Comparison of ENCODE assay signal across 14 mouse cellular contexts in genomic region chr8:119352977-119353658, GRCm38 (mm10). TPM values are rescaled to one million over a fixed set of nuclear protein-coding genes. Genes with fewer than 3 reads are reported as not detected.
DNase-seq lines count a peak whose midpoint lies in the region; ATAC-seq and TF ChIP-seq lines count a peak whose summit lies in the region.
"Had no signal": no experiment of that assay in that cellular context is flagged by ENCODE, and none has a peak within 500 bp of the region (broad histone marks: within the 10 kb centered on the region; RNA-seq: fewer than 3 reads in every experiment).

No protein-coding gene starts in this region.

- no peak for ATAC-seq in lung, embryonic 14.5 days (ENCODE audit: insufficient read depth)
- ATAC-seq in lung, postnatal 0 days = no peak
- ATAC-seq in activated CD4-positive, CD25-positive, alpha-beta regulatory T cell, adult 4 months = peak; percentile 46
- peak; percentile 54 for ATAC-seq in inflammation-experienced regulatory T-cells, adult 6 months

- H3K4me2 ChIP-seq in lung, embryonic 14.5 days = no peak overlapping the region
- no peak overlapping the region for H3K4me2 ChIP-seq in lung, postnatal 0 days (replicated peaks; ENCODE audit: low read depth, low read length)
- H3K4me2 ChIP-seq: hindbrain, embryonic 14.5 days had no signal

- H3K4me1 ChIP-seq in lung, embryonic 14.5 days (ENCODE audit: insufficient read depth) = no peaks in the 10 kb centered on the region
- H3K4me1 ChIP-seq in lung, postnatal 0 days (ENCODE audit: insufficient read depth, low read depth, low read length) = no peaks in the 10 kb centered on the region

- no peaks in the 10 kb centered on the region for H3K9me3 ChIP-seq in lung, embryonic 14.5 days (ENCODE audit: low read depth, low read length)
- no peaks in the 10 kb centered on the region for H3K9me3 ChIP-seq in lung, postnatal 0 days (ENCODE audit: low read length)
- H3K9me3 ChIP-seq: embryonic facial prominence, embryonic 10.5 days had no signal

- H3K36me3 ChIP-seq in lung, embryonic 14.5 days (ENCODE audit: insufficient read depth) = peaks cover 25% of the 10 kb centered on the region
- H3K36me3 ChIP-seq in lung, postnatal 0 days (ENCODE audit: insufficient read depth, low read length) = peaks cover 16% of the 10 kb centered on the region; the same call in 1 of the 2 replicates
- no peaks in the 10 kb centered on the region; the same call in 1 of the 2 replicates for H3K36me3 ChIP-seq in splenic B cell, adult 2 months (ENCODE audit: control insufficient read depth, insufficient read depth, low read length, poor library complexity, severe bottlenecking)

- H3K9ac ChIP-seq in lung, embryonic 14.5 days = no peak overlapping the region
- H3K9ac ChIP-seq in lung, postnatal 0 days (replicated peaks; ENCODE audit: low read depth) = no peak overlapping the region
- H3K9ac ChIP-seq: hindbrain, embryonic 14.5 days had no signal

- H3K27ac ChIP-seq in lung, embryonic 14.5 days (ENCODE audit: low read depth) = no peak overlapping the region
- no peak overlapping the region for H3K27ac ChIP-seq in lung, postnatal 0 days (ENCODE audit: low read length)
- H3K27ac ChIP-seq: embryonic facial prominence, embryonic 10.5 days; hindbrain, embryonic 14.5 days; macrophage had no signal

- peak; percentile 4 for DNase-seq in lung, embryonic 14.5 days
- no peak for DNase-seq in lung, postnatal 0 days (ENCODE audit: low spot score)
- DNase-seq in splenic B cell, adult 2 months (ENCODE audit: low read depth, low spot score) = peak; percentile 28
- DNase-seq in layer of hippocampus, adult 9-10 months (ENCODE audit: low spot score) = no peak
- no peak for DNase-seq in layer of hippocampus, postnatal 14 days (ENCODE audit: low spot score in 2 of 2)
- DNase-seq: kidney, adult 9 months; layer of hippocampus, adult 9-11 months; thymus, postnatal 36 days had no signal

- 75% methylated on average over 10 of the region's 10 CpGs for WGBS in lung, embryonic 14.5 days
- 55% methylated on average over 10 of the region's 10 CpGs for WGBS in lung, postnatal 0 days

- no peak overlapping the region for H3K4me3 ChIP-seq in lung, embryonic 14.5 days (ENCODE audit: low read depth, low read length)
- H3K4me3 ChIP-seq in lung, postnatal 0 days (ENCODE audit: low read depth, low read length) = no peak overlapping the region
- H3K4me3 ChIP-seq: embryonic facial prominence, embryonic 10.5 days; myocyte had no signal

- H3K27me3 ChIP-seq in lung, embryonic 14.5 days (ENCODE audit: insufficient read depth, low read length) = no peaks in the 10 kb centered on the region
- H3K27me3 ChIP-seq in lung, postnatal 0 days (replicated peaks; ENCODE audit: insufficient read depth, low read length) = no peaks in the 10 kb centered on the region
- H3K27me3 ChIP-seq in splenic B cell, adult 2 months (ENCODE audit: control insufficient read depth, insufficient read depth, low read length, poor library complexity, severe bottlenecking) = no peaks in the 10 kb centered on the region

- TF ChIP-seq EP300 in lung, postnatal 0 days (IDR thresholded peaks at IDR 0.05) = no peak

- TF ChIP-seq CTCF in lung, embryonic 14.5 days (IDR thresholded peaks at IDR 0.05; ENCODE audit: low read depth) = no peak
- no peak for TF ChIP-seq CTCF in lung, postnatal 0 days (IDR thresholded peaks at IDR 0.05)

RNA-seq across cellular contexts. Expression of gene Hsbp1, which starts 8.8 kb away (rescaled TPM):
- polyA plus RNA-seq in lung, embryonic 14.5 days (2014; fragmentation: Nextera tagmentation; extraction: Ambion mirVana) = 300 and 304 TPM in 2 replicates
- 313 and 315 TPM in 2 replicates for polyA plus RNA-seq in lung, postnatal 0 days (2015; fragmentation: Nextera tagmentation; extraction: Ambion mirVana)
- polyA plus RNA-seq in activated CD4-positive, CD25-positive, alpha-beta regulatory T cell, adult 4 months (2017; shearing (Covaris generic)) = 100 to 1,000 TPM; 201 to 231 TPM
- 100 to 1,000 TPM; 199 to 226 (median 213) TPM for polyA plus RNA-seq in inflammation-experienced regulatory T-cells, adult 6 months (2017; shearing (Covaris generic))
- 100 to 1,000 TPM; 540 to 542 TPM for total RNA-seq in layer of hippocampus, postnatal 14 days (2021)

RNA-seq across cellular contexts. Expression of gene Mlycd, which starts 41.6 kb away (rescaled TPM):
- polyA plus RNA-seq in lung, embryonic 14.5 days (2014; fragmentation: Nextera tagmentation; extraction: Ambion mirVana) = 11.8 and 14.0 TPM in 2 replicates
- 18.3 and 19.1 TPM in 2 replicates for polyA plus RNA-seq in lung, postnatal 0 days (2015; fragmentation: Nextera tagmentation; extraction: Ambion mirVana)
- 1 to 10 TPM; 4.2 to 6.4 TPM for polyA plus RNA-seq in activated CD4-positive, CD25-positive, alpha-beta regulatory T cell, adult 4 months (2017; shearing (Covaris generic))
- 1 to 10 TPM; 2.6 to 7.3 (median 7.1) TPM for polyA plus RNA-seq in inflammation-experienced regulatory T-cells, adult 6 months (2017; shearing (Covaris generic))
- total RNA-seq in layer of hippocampus, postnatal 14 days (2021) = 10 to 100 TPM; 24.1 to 27.0 TPM

Comparison
In these comparisons a context has a peak if more than half of its experiments do, and no peak if none do; other contexts are left out.
1. DNase-seq: peak in lung, embryonic 14.5 days (single experiment) and splenic B cell, adult 2 months (single experiment); none in lung, postnatal 0 days (single experiment), layer of hippocampus, adult 9-10 months (single experiment) and layer of hippocampus, postnatal 14 days (0 of 2).
2. ATAC-seq: peak in activated CD4-positive, CD25-positive, alpha-beta regulatory T cell, adult 4 months (single experiment) and inflammation-experienced regulatory T-cells, adult 6 months (single experiment); none in lung, embryonic 14.5 days (single experiment) and lung, postnatal 0 days (single experiment).